Mouse (Mus musculus) megakaryocyte, embryonic 14.5 days (primary cell): ENCODE data around the gene Abhd14b. TPM values are rescaled to one million over a fixed set of nuclear protein-coding genes. Genes with fewer than 3 reads are reported as not detected.

ENCODE experiments used
- H3K27me3 ChIP-seq: replicated peaks from 2 replicates; pipeline ENCODE3; 2012; ENCODE audit warnings: inconsistent platforms
- H3K36me3 ChIP-seq: replicated peaks from 2 replicates; pipeline ENCODE3; 2012; ENCODE audit warnings: low read length, inconsistent platforms, mixed read lengths
- H3K4me1 ChIP-seq: 2 replicates; pipeline ENCODE4 v1.6.1; 2012; ENCODE audit warnings: inconsistent platforms
- H3K4me3 ChIP-seq: replicated peaks from 2 replicates; pipeline ENCODE3; 2012; ENCODE audit warnings: moderate library complexity, mild to moderate bottlenecking, inconsistent platforms
- H3K9me3 ChIP-seq: 2 replicates; pipeline ENCODE4 v1.6.1; 2012; ENCODE audit warnings: inconsistent platforms
- FLI1 ChIP-seq: IDR thresholded peaks from 2 replicates; pipeline ENCODE4 v1.6.1; 2012; ENCODE audit warnings: low read length, inconsistent platforms, mixed read lengths
- GATA1 ChIP-seq: IDR thresholded peaks from 3 replicates; pipeline ENCODE4 v1.6.1; 2012; ENCODE audit warnings: mixed read lengths, low read length, inconsistent platforms, borderline replicate concordance
- polyA plus RNA-seq: library from polyadenylated mRNA; stranded (reverse); fragments of >175 nt; gene quantifications from 2 replicates; pipeline ENCODE4 v1.2.3, GENCODE M21; 2012; ENCODE audit warnings: low replicate concordance; ENCODE audit not compliant: insufficient read depth

Abhd14b gene
- polyA plus RNA-seq: 2.4 TPM in 1 of 2 replicates, not detected in the other

GRCm38 (mm10) chr9:106447348-106447747 lies at the start of gene Abhd14b, which contains the start of gene Abhd14a:
TSS of gene Abhd14b (plus strand) at chr9:106447459.
TSS of gene Abhd14a (minus strand) at chr9:106447678.
- peaks cover 21% of the 10 kb centered on the region for H3K27me3 ChIP-seq
- H3K9me3 ChIP-seq: no peaks in the 10 kb centered on the region
- H3K36me3 ChIP-seq: no peaks in the 10 kb centered on the region
- H3K4me1 ChIP-seq: peaks cover 34% of the 10 kb centered on the region
- TF ChIP-seq GATA1 (no peak), FLI1 (no peak)
- peak within 1 kb of the TSS; percentile 92 for H3K4me3 ChIP-seq

GRCm38 (mm10) chr9:106397733-106398132 lies 49.5 kb upstream of the Abhd14b start:
- no peak overlapping the region for H3K4me3 ChIP-seq
- H3K36me3 ChIP-seq: no peaks in the 10 kb centered on the region
- peaks cover 71% of the 10 kb centered on the region for H3K27me3 ChIP-seq
- no peaks in the 10 kb centered on the region for H3K9me3 ChIP-seq
- peaks cover 61% of the 10 kb centered on the region for H3K4me1 ChIP-seq
- TF ChIP-seq FLI1 (no peak), GATA1 (no peak)

- Histone ChIP-seq H3K36me3 (no peaks in the 10 kb centered on the region), H3K9me3 (no peaks in the 10 kb centered on the region), H3K4me3 (peak overlapping the region; percentile 50), H3K27me3 (peaks cover 71% of the 10 kb centered on the region), H3K4me1 (peaks cover 59% of the 10 kb centered on the region)
- TF ChIP-seq FLI1: no peak
Measured at GRCm38 (mm10) chr9:106398667-106399311, 48.5 kb upstream of the Abhd14b start.

- H3K36me3 ChIP-seq: no peaks in the 10 kb centered on the region
- H3K4me1 ChIP-seq: peaks cover 49% of the 10 kb centered on the region
- TF ChIP-seq FLI1: no peak
- TF ChIP-seq GATA1: no peak
Measured at GRCm38 (mm10) chr9:106399808-106400207, 47.5 kb upstream of the Abhd14b start.

GRCm38 (mm10) chr9:106402149-106402548 lies 45.1 kb upstream of the Abhd14b start:
- Histone ChIP-seq H3K9me3 (no peaks in the 10 kb centered on the region), H3K27me3 (peaks cover 70% of the 10 kb centered on the region), H3K4me3 (no peak overlapping the region), H3K36me3 (no peaks in the 10 kb centered on the region), H3K4me1 (peaks cover 67% of the 10 kb centered on the region)
- TF ChIP-seq GATA1 (no peak), FLI1 (no peak)

More at GRCm38 (mm10) chr9:106399808-106400207, 47.5 kb upstream of the Abhd14b start:
- no peak overlapping the region for H3K4me3 ChIP-seq
- peaks cover 65% of the 10 kb centered on the region for H3K27me3 ChIP-seq
- no peaks in the 10 kb centered on the region for H3K9me3 ChIP-seq

- H3K4me1 ChIP-seq: peaks cover 66% of the 10 kb centered on the region
Measured at GRCm38 (mm10) chr9:106402607-106403375, 44.5 kb upstream of the Abhd14b start.

GRCm38 (mm10) chr9:106405275-106405674 lies 42.0 kb upstream of the Abhd14b start:
- H3K4me1 ChIP-seq: peaks cover 52% of the 10 kb centered on the region
- TF ChIP-seq FLI1 (no peak), GATA1 (no peak)
- no peak overlapping the region for H3K4me3 ChIP-seq
- H3K9me3 ChIP-seq: peaks cover 14% of the 10 kb centered on the region
- H3K36me3 ChIP-seq: no peaks in the 10 kb centered on the region
- peaks cover 77% of the 10 kb centered on the region for H3K27me3 ChIP-seq

More at GRCm38 (mm10) chr9:106402607-106403375, 44.5 kb upstream of the Abhd14b start:
- Histone ChIP-seq H3K4me3 (no peak overlapping the region), H3K9me3 (no peaks in the 10 kb centered on the region), H3K27me3 (peaks cover 74% of the 10 kb centered on the region), H3K36me3 (no peaks in the 10 kb centered on the region)
- no peak for TF ChIP-seq FLI1
- TF ChIP-seq GATA1: no peak

- Histone ChIP-seq H3K4me3 (no peak overlapping the region), H3K4me1 (peaks cover 50% of the 10 kb centered on the region), H3K9me3 (peaks cover 14% of the 10 kb centered on the region), H3K36me3 (no peaks in the 10 kb centered on the region), H3K27me3 (peaks cover 77% of the 10 kb centered on the region)
- TF ChIP-seq GATA1 (no peak), FLI1 (no peak)
Measured at GRCm38 (mm10) chr9:106406443-106407078, 40.7 kb upstream of the Abhd14b start.

GRCm38 (mm10) chr9:106409096-106409495 lies 38.2 kb upstream of the Abhd14b start:
- Histone ChIP-seq H3K36me3 (no peaks in the 10 kb centered on the region), H3K9me3 (peaks cover 14% of the 10 kb centered on the region), H3K27me3 (peaks cover 81% of the 10 kb centered on the region), H3K4me1 (peaks cover 40% of the 10 kb centered on the region), H3K4me3 (no peak overlapping the region)
- TF ChIP-seq GATA1: no peak
- TF ChIP-seq FLI1: no peak
